Mouse (Mus musculus) CH12.LX (cell line): ENCODE measurements at regions not wholly inside any gene's neighbourhood (a gene's known extent, or its start where the extent isn't known, plus 50 kb on each side); places are given as distances from the start of the nearest gene placed in this dataset.

ENCODE experiments used
- DNase-seq: peaks from one replicate; pipeline ENCODE4 v3.0.0-alpha.2; 2013; ENCODE audit errors: extremely low read depth
- H3K27ac ChIP-seq: 2 replicates; pipeline ENCODE4 v1.5.1; 2012; ENCODE audit warnings: low read depth, mild to moderate bottlenecking, control low read depth, moderate library complexity; ENCODE audit not compliant: insufficient read depth
- H3K27me3 ChIP-seq: replicated peaks from 2 replicates; pipeline ENCODE3; 2012; ENCODE audit warnings: inconsistent platforms
- H3K36me3 ChIP-seq, 2 experiments: replicated peaks in 1 of 2; 2 replicates each; pipeline versions ENCODE3 to v1.6.1; 2012; ENCODE audit warnings: inconsistent platforms in 1 of 2, low read length in 1 of 2, mild to moderate bottlenecking in 1 of 2, mixed read lengths in 1 of 2, moderate library complexity in 1 of 2; ENCODE audit not compliant: control insufficient read depth in 1 of 2, insufficient read depth in 1 of 2
- H3K4me1 ChIP-seq, 2 experiments: 2 replicates each; pipeline ENCODE4 v1.6.1; 2012; ENCODE audit warnings: inconsistent platforms in 1 of 2, moderate library complexity in 1 of 2; ENCODE audit not compliant: insufficient read depth in 2 of 2, control insufficient read depth in 1 of 2
- H3K4me2 ChIP-seq: 2 replicates; pipeline ENCODE4 v1.6.1; 2012; ENCODE audit warnings: low read depth, mild to moderate bottlenecking, control low read depth; ENCODE audit not compliant: poor library complexity, insufficient read depth, severe bottlenecking
- H3K4me3 ChIP-seq, 3 experiments: fragments of 150-350 bp in 1 of 3; sonication (generic) in 1 of 3; replicated peaks in 1 of 3; 2 replicates each; pipeline versions ENCODE3 to v1.5.1; 2011 to 2012; ENCODE audit warnings: low read depth in 2 of 3, low read length in 2 of 3, mild to moderate bottlenecking in 2 of 3, moderate library complexity in 2 of 3, control low read depth in 1 of 3, improper control_type of control experiment in 1 of 3, inconsistent platforms in 1 of 3, mixed read lengths in 1 of 3; ENCODE audit not compliant: poor library complexity in 1 of 3
- H3K79me2 ChIP-seq: replicated peaks from 2 replicates; pipeline ENCODE4 v1.6.1; 2012; ENCODE audit warnings: mild to moderate bottlenecking, moderate library complexity; ENCODE audit not compliant: control insufficient read depth, poor library complexity, insufficient read depth, severe bottlenecking; ENCODE audit errors: extremely low read depth
- H3K9ac ChIP-seq: 2 replicates; pipeline ENCODE4 v1.6.1; 2012; ENCODE audit warnings: low read depth, mild to moderate bottlenecking, control low read depth, moderate library complexity; ENCODE audit not compliant: insufficient read depth
- H3K9me3 ChIP-seq: replicated peaks from 2 replicates; pipeline ENCODE3; 2012; ENCODE audit warnings: low read length, inconsistent platforms, mixed read lengths
- CHD1 ChIP-seq: IDR thresholded peaks from 2 replicates; pipeline ENCODE4 v1.6.1; 2012; ENCODE audit warnings: low read depth, low read length, improper control_type of control experiment, inconsistent platforms
- CTCF ChIP-seq, 2 experiments: IDR thresholded peaks in 1 of 2; conservative IDR thresholded peaks in 1 of 2; 2 replicates each; pipeline ENCODE4 v1.5.1; 2011 to 2012; ENCODE audit warnings: low read depth in 2 of 2, low read length in 2 of 2, improper control_type of control experiment in 1 of 2, inconsistent platforms in 1 of 2, mild to moderate bottlenecking in 1 of 2, moderate library complexity in 1 of 2
- E2F4 ChIP-seq: IDR thresholded peaks from 2 replicates; pipeline ENCODE4 v1.6.1; 2011; ENCODE audit warnings: low read depth, low read length, improper control_type of control experiment; ENCODE audit not compliant: insufficient replicate concordance
- GABPA ChIP-seq: IDR thresholded peaks from 2 replicates; pipeline ENCODE4 v1.6.1; 2012; ENCODE audit warnings: low read depth, low read length, improper control_type of control experiment, inconsistent platforms; ENCODE audit not compliant: insufficient replicate concordance
- HCFC1 ChIP-seq: IDR thresholded peaks from 2 replicates; pipeline ENCODE4 v1.6.1; 2012; ENCODE audit warnings: low read depth, mild to moderate bottlenecking, inconsistent platforms, low read length, improper control_type of control experiment
- IRF4 ChIP-seq: IDR thresholded peaks from 2 replicates; pipeline ENCODE4 v1.6.1; 2014; ENCODE audit warnings: low read depth, mild to moderate bottlenecking, inconsistent platforms, low read length, improper control_type of control experiment
- JUND ChIP-seq: conservative IDR thresholded peaks from 2 replicates; pipeline ENCODE4 v1.6.1; 2011; ENCODE audit warnings: low read depth, low read length, improper control_type of control experiment
- KAT2A ChIP-seq: IDR thresholded peaks from 2 replicates; pipeline ENCODE4 v1.6.1; 2012; ENCODE audit warnings: low read length, improper control_type of control experiment, inconsistent platforms; ENCODE audit not compliant: insufficient replicate concordance
- MAFK ChIP-seq: IDR thresholded peaks from 2 replicates; pipeline ENCODE4 v1.6.1; 2011; ENCODE audit warnings: low read length, improper control_type of control experiment; ENCODE audit not compliant: insufficient replicate concordance
- MAX ChIP-seq: IDR thresholded peaks from 2 replicates; pipeline ENCODE4 v1.6.1; 2011; ENCODE audit warnings: low read length, improper control_type of control experiment
- MAZ ChIP-seq: IDR thresholded peaks from 2 replicates; pipeline ENCODE4 v1.6.1; 2012; ENCODE audit warnings: low read depth, mild to moderate bottlenecking, inconsistent platforms, low read length, improper control_type of control experiment, moderate library complexity
- MEF2A ChIP-seq: IDR thresholded peaks from 2 replicates; pipeline ENCODE4 v1.6.1; 2014; ENCODE audit warnings: low read depth, mild to moderate bottlenecking, inconsistent platforms, low read length, improper control_type of control experiment, borderline replicate concordance
- MXI1 ChIP-seq: IDR thresholded peaks from 2 replicates; pipeline ENCODE4 v1.6.1; 2011; ENCODE audit warnings: mild to moderate bottlenecking, low read depth, low read length, improper control_type of control experiment
- MYC ChIP-seq: IDR thresholded peaks from 2 replicates; pipeline ENCODE4 v1.6.1; 2011; ENCODE audit warnings: low read depth, mild to moderate bottlenecking, improper control_type of control experiment, low read length
- NELFE ChIP-seq: IDR thresholded peaks from 2 replicates; pipeline ENCODE4 v1.6.1; 2011; ENCODE audit warnings: low read depth, low read length, improper control_type of control experiment
- NRF1 ChIP-seq: IDR thresholded peaks from 2 replicates; pipeline ENCODE4 v1.6.1; 2014; ENCODE audit warnings: low read depth, mild to moderate bottlenecking, inconsistent platforms, low read length, improper control_type of control experiment, moderate library complexity
- POLR2A ChIP-seq: IDR thresholded peaks from 2 replicates; pipeline ENCODE4 v1.6.1; 2011; ENCODE audit warnings: low read depth, mild to moderate bottlenecking, improper control_type of control experiment, low read length
- RAD21 ChIP-seq: IDR thresholded peaks from 2 replicates; pipeline ENCODE4 v1.6.1; 2011; ENCODE audit warnings: low read depth, mild to moderate bottlenecking, low read length, improper control_type of control experiment, moderate library complexity
- RCOR1 ChIP-seq: conservative IDR thresholded peaks from 2 replicates; pipeline ENCODE4 v1.6.1; 2012; ENCODE audit warnings: low read depth, mild to moderate bottlenecking, inconsistent platforms, low read length, improper control_type of control experiment
- SIN3A ChIP-seq: IDR thresholded peaks from 2 replicates; pipeline ENCODE4 v1.6.1; 2012; ENCODE audit warnings: low read length, improper control_type of control experiment, inconsistent platforms
- TBP ChIP-seq: conservative IDR thresholded peaks from 2 replicates; pipeline ENCODE4 v1.6.1; 2011; ENCODE audit warnings: low read depth, low read length, improper control_type of control experiment
- TCF12 ChIP-seq: IDR thresholded peaks from 2 replicates; pipeline ENCODE4 v1.6.1; 2014; ENCODE audit warnings: low read depth, mild to moderate bottlenecking, inconsistent platforms, low read length, improper control_type of control experiment
- USF1 ChIP-seq: IDR thresholded peaks from 2 replicates; pipeline ENCODE4 v1.6.1; 2014; ENCODE audit warnings: low read depth, mild to moderate bottlenecking, inconsistent platforms, low read length, improper control_type of control experiment
- ZKSCAN1 ChIP-seq: IDR thresholded peaks from 2 replicates; pipeline ENCODE4 v1.6.1; 2012; ENCODE audit warnings: low read depth, inconsistent platforms, low read length, improper control_type of control experiment, borderline replicate concordance
- ZMIZ1 ChIP-seq: IDR thresholded peaks from 2 replicates; pipeline ENCODE4 v1.6.1; 2012; ENCODE audit warnings: low read depth, mild to moderate bottlenecking, inconsistent platforms, low read length, improper control_type of control experiment
- ZNF384 ChIP-seq: IDR thresholded peaks from 2 replicates; pipeline ENCODE4 v1.6.1; 2012; ENCODE audit warnings: low read depth, low read length, improper control_type of control experiment, inconsistent platforms
- dilution Hi-C: fragments of 300-500 bp; cut with MboI; formaldehyde crosslinking; loops from 2 replicates; pipeline ENCODE4 v1.14.3; 2020; ENCODE audit warnings: low sequenced_read_pairs; ENCODE audit not compliant: extremely low pct_unique_long_range_greater_than_20kb, extremely low pct_ligation_motif_present
- in situ Hi-C: fragments of 300-500 bp; cut with MboI; formaldehyde crosslinking; loops from 3 replicates; pipeline ENCODE4 v1.14.3; 2019; ENCODE audit warnings: low sequenced_read_pairs, low pct_ligation_motif_present, low pct_unique_long_range_greater_than_20kb, mixed read lengths

- TF ChIP-seq RCOR1 (no peak), CTCF (conservative IDR thresholded peaks at IDR 0.05 in 1 of 2, IDR thresholded peaks at IDR 0.05 in 1 of 2; ENCODE audit: low read depth in 2 of 2, low read length in 2 of 2) (no peak), MYC (no peak), MAFK (no peak), ZKSCAN1 (no peak), POLR2A (no peak), HCFC1 (no peak), MAZ (no peak), NRF1 (no peak), NELFE (no peak), MXI1 (no peak), USF1 (no peak), KAT2A (no peak), TCF12 (no peak), ZNF384 (no peak), E2F4 (no peak), JUND (no peak), MAX (no peak), IRF4 (no peak), TBP (no peak)
- Histone ChIP-seq H3K4me2 (no peak overlapping the region), H3K4me1 (no peaks in the 10 kb centered on the region), H3K27ac (no peak overlapping the region), H3K79me2 (no peaks in the 10 kb centered on the region), H3K9me3 (peaks cover 87% of the 10 kb centered on the region), H3K4me3 (no peak overlapping the region), H3K27me3 (no peaks in the 10 kb centered on the region), H3K36me3 (no peaks in the 10 kb centered on the region), H3K9ac (no peak overlapping the region)
- DNase-seq: no peak
- dilution Hi-C loops (no loop called here), in situ Hi-C loops (no loop called here)
These were observed 492.0 kb downstream of the Med13l start for GRCm38 (mm10) chr5:119052354-119052996.

DNA sequence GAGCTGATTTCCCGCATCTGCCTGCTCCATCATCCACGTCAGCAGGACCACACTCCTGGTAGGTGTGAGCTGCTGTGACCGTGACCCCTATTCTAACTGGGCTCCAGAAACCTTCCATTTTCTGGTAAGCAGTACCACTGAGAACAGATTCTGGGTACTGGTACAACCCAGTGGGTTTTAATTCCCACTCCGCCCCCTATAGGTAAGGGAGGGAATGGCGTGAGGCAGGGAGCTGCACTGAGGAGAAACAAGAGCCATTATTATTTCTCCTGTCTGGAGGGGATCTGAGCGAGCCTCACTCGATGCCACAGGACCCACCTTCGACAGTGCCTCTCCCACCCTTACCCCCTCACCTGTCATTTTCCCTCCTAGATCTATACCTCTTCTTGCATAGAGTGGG lies 493.3 kb downstream of the Med13l start:
- DNase-seq: no peak
- H3K27me3 ChIP-seq: no peaks in the 10 kb centered on the region
- no peaks in the 10 kb centered on the region for H3K36me3 ChIP-seq
- peaks cover 86% of the 10 kb centered on the region for H3K9me3 ChIP-seq
- H3K4me3 ChIP-seq: no peak overlapping the region
- in situ Hi-C loops (no loop called here), dilution Hi-C loops (no loop called here)
- no peak overlapping the region for H3K27ac ChIP-seq
- TF ChIP-seq RAD21 (no peak), GABPA (no peak), CHD1 (no peak), MYC (no peak), NELFE (no peak), POLR2A (no peak), CTCF (conservative IDR thresholded peaks at IDR 0.05 in 1 of 2, IDR thresholded peaks at IDR 0.05 in 1 of 2; ENCODE audit: low read depth in 2 of 2, low read length in 2 of 2) (no peak), USF1 (no peak), SIN3A (no peak), HCFC1 (no peak), MAFK (no peak), ZMIZ1 (no peak), TBP (no peak), RCOR1 (no peak), MEF2A (no peak)
- no peak overlapping the region for H3K4me2 ChIP-seq
- H3K9ac ChIP-seq: no peak overlapping the region
- no peaks in the 10 kb centered on the region for H3K4me1 ChIP-seq
- H3K79me2 ChIP-seq: no peaks in the 10 kb centered on the region
